Mouse (Mus musculus) adrenal gland, postnatal 14 days (tissue): ENCODE results near the gene Cd3eap. TPM values are rescaled to one million over a fixed set of nuclear protein-coding genes. Genes with fewer than 3 reads are reported as not detected.

ENCODE experiments used
- DNase-seq: peaks from one replicate; pipeline ENCODE4 v3.0.0; 2021; ENCODE audit warnings: mixed read lengths
- total RNA-seq: library from RNA; stranded (reverse); gene quantifications from 2 replicates; pipeline ENCODE4 v1.2.3, GENCODE M21; 2021

Cd3eap gene
- total RNA-seq, 1 experiment from 2014 or later: 14.5 TPM

GRCm38 (mm10) chr7:19332709-19333352, 26.5 kb downstream of the Cd3eap start:
- peak; percentile 90 for DNase-seq

GRCm38 (mm10) chr7:19331910-19332309, 27.4 kb downstream of the Cd3eap start:
- no peak for DNase-seq

- DNase-seq: no peak
Observed at GRCm38 (mm10) chr7:19328425-19328824, 30.9 kb downstream of the Cd3eap start.

GRCm38 (mm10) chr7:19327782-19328181, 31.5 kb downstream of the Cd3eap start:
- no peak for DNase-seq

GRCm38 (mm10) chr7:19327128-19327527, 32.2 kb downstream of the Cd3eap start:
- peak; percentile 95 for DNase-seq

GRCm38 (mm10) chr7:19326359-19326758, 32.9 kb downstream of the Cd3eap start:
- peak; percentile 95 for DNase-seq

GRCm38 (mm10) chr7:19325262-19326199, 33.8 kb downstream of the Cd3eap start:
- DNase-seq: no peak

GRCm38 (mm10) chr7:19324221-19324620, 35.1 kb downstream of the Cd3eap start:
- DNase-seq: no peak

- no peak for DNase-seq
Observed at GRCm38 (mm10) chr7:19322489-19322888, 36.8 kb downstream of the Cd3eap start.

GRCm38 (mm10) chr7:19321464-19321863, 37.8 kb downstream of the Cd3eap start:
- no peak for DNase-seq

GRCm38 (mm10) chr7:19320637-19321036, 38.6 kb downstream of the Cd3eap start:
- DNase-seq: no peak

GRCm38 (mm10) chr7:19319906-19320305, 39.4 kb downstream of the Cd3eap start:
- DNase-seq: peak; percentile 98

GRCm38 (mm10) chr7:19319458-19319857, 39.8 kb downstream of the Cd3eap start:
- DNase-seq: no peak

- DNase-seq: no peak
Observed at GRCm38 (mm10) chr7:19318676-19319075, 40.6 kb downstream of the Cd3eap start.

- no peak for DNase-seq
Observed at GRCm38 (mm10) chr7:19318201-19318600, 41.1 kb downstream of the Cd3eap start.

- peak; percentile 47 for DNase-seq
Observed at GRCm38 (mm10) chr7:19316451-19317161, 42.7 kb downstream of the Cd3eap start.

GRCm38 (mm10) chr7:19314033-19314432, 45.2 kb downstream of the Cd3eap start:
- no peak for DNase-seq

GRCm38 (mm10) chr7:19311991-19312390, 47.3 kb downstream of the Cd3eap start:
- DNase-seq: no peak

- DNase-seq: peak; percentile 97
Observed at GRCm38 (mm10) chr7:19309884-19310641, 49.2 kb downstream of the Cd3eap start, which contains the start of gene Fosb. TSS of gene Fosb (minus strand) at chr7:19310051.

GRCm38 (mm10) chr7:19309278-19309883, 49.9 kb downstream of the Cd3eap start:
- DNase-seq: peak; percentile 26
